Mouse (Mus musculus) MEL (cell line): Measurements from ENCODE around the gene Gdf3.

ENCODE experiments used
- BHLHE40 ChIP-seq: IDR thresholded peaks from 2 replicates; pipeline ENCODE4 v1.6.1; 2012; ENCODE audit warnings: low read depth, mild to moderate bottlenecking, inconsistent platforms, low read length, improper control_type of control experiment, borderline replicate concordance
- CTCF ChIP-seq, 3 experiments: IDR thresholded peaks in 2 of 3; conservative IDR thresholded peaks in 1 of 3; 2 replicates each; pipeline ENCODE4 v1.5.1; 2011 to 2012; ENCODE audit warnings: low read length in 3 of 3, low read depth in 2 of 3, mild to moderate bottlenecking in 2 of 3, improper control_type of control experiment in 1 of 3, inconsistent platforms in 1 of 3, mixed read lengths in 1 of 3, moderate library complexity in 1 of 3; ENCODE audit not compliant: control insufficient read depth in 1 of 3, insufficient read depth in 1 of 3, poor library complexity in 1 of 3, severe bottlenecking in 1 of 3
- ELF1 ChIP-seq: IDR thresholded peaks from 2 replicates; pipeline ENCODE4 v1.6.1; 2014; ENCODE audit warnings: low read depth, mild to moderate bottlenecking, inconsistent platforms, low read length, improper control_type of control experiment, moderate library complexity
- ETS1 ChIP-seq: IDR thresholded peaks from 2 replicates; pipeline ENCODE4 v1.6.1; 2012; ENCODE audit warnings: low read depth, mild to moderate bottlenecking, inconsistent platforms, low read length, improper control_type of control experiment, moderate library complexity
- GATA1 ChIP-seq: IDR thresholded peaks from 2 replicates; pipeline ENCODE4 v1.6.1; 2011; ENCODE audit warnings: low read depth, low read length, improper control_type of control experiment
- MAX ChIP-seq: IDR thresholded peaks from 2 replicates; pipeline ENCODE4 v1.6.1; 2011; ENCODE audit warnings: low read length, improper control_type of control experiment
- POLR2A ChIP-seq, 2 experiments: IDR thresholded peaks; 2 replicates each; pipeline ENCODE4 v1.6.1; 2011 to 2012; ENCODE audit warnings: low read length in 2 of 2, mild to moderate bottlenecking in 2 of 2, control low read depth in 1 of 2, improper control_type of control experiment in 1 of 2, low read depth in 1 of 2, moderate library complexity in 1 of 2; ENCODE audit not compliant: control insufficient read depth in 1 of 2, insufficient read depth in 1 of 2, poor library complexity in 1 of 2
- SIN3A ChIP-seq: IDR thresholded peaks from 2 replicates; pipeline ENCODE4 v1.6.1; 2012; ENCODE audit warnings: low read length, improper control_type of control experiment, inconsistent platforms

DNA sequence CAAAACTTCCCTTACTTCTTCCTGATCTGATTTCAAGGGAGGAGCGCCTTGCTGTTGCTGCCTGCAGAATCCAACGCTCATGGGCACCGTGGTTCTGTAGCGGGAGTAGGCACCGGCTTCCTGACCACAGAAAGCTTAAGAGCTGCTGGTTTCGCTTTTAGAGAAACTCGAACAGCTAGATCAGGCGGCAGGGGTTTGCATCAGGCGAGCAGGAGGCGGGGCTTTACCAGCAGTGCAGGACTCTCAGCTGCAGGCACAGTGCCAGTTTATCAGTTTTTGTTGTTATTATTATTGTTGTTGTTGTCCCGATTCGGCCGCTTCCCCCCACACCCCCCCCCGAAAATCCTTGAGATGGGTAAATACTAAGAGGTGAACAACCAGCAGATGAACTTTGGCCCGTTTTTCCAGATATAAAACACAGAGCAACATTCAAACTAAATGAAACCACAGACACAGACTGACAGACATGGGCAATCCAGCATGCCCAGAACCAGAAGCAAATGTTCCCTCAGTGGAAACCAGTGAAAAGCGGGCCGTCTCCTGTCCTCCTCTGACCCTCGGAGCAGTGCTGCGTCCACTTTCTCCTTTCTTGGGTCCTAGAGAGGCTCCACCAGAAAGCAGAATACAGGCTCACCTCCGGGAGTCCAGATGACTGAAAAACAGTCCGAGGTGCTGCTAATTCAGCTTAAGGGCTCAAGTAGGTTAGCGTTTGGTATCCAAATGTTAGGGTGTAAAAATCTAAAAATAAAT is 7.5 kb downstream of the Gdf3 start, which contains the start of gene Apobec1:
- TF ChIP-seq CTCF (IDR thresholded peaks at IDR 0.05 in 2 of 3, conservative IDR thresholded peaks at IDR 0.05 in 1 of 3; ENCODE audit: control insufficient read depth in 1 of 3, insufficient read depth in 1 of 3, low read depth in 2 of 3, low read length in 3 of 3, poor library complexity in 1 of 3, severe bottlenecking in 1 of 3) (no peak), BHLHE40 (peak; percentile 13; the same call in 1 of the 2 replicates), ELF1 (peak; percentile 38; the same call in 1 of the 2 replicates), GATA1 (peak; percentile 40; the same call in 1 of the 2 replicates), POLR2A (IDR thresholded peaks at IDR 0.05; ENCODE audit: control insufficient read depth in 1 of 2, insufficient read depth in 1 of 2, low read depth in 1 of 2, low read length in 2 of 2, poor library complexity in 1 of 2) (peak; percentile 31 to 59; a peak in 2 of 4 replicates), MAX (no peak), SIN3A (peak; percentile 86), ETS1 (peak; percentile 82)
